Mouse (Mus musculus): ENCODE data around the gene Ift20. TPM values are rescaled to one million over a fixed set of nuclear protein-coding genes. Genes with fewer than 3 reads are reported as not detected.
A peak's percentile ranks its signal among the peaks of the same experiment; 100 is the strongest.

Ift20 gene
- polyA plus RNA-seq (2016; fragmentation: Nextera tagmentation; extraction: Ambion mirVana): 108 and 127 TPM in 2 replicates

GRCm38 (mm10) chr11:78536080-78536689, at the start of gene Ift20, which contains the start of gene Tnfaip1:
TSS of gene Ift20 (plus strand) at chr11:78536361.
TSS of gene Tnfaip1 (minus strand) at chr11:78536332.
- H3K27ac ChIP-seq: peak within 1 kb of the TSS; percentile 92
- under 1% methylated on average over 52 of the region's 52 CpGs for WGBS
- no peaks in the 10 kb centered on the region for H3K9me3 ChIP-seq (replicated peaks)
- peak within 1 kb of the TSS; percentile 80 for H3K4me3 ChIP-seq
- peak; percentile 97 for ATAC-seq (ENCODE audit: low FRiP score)
- peak within 1 kb of the TSS; percentile 89 for H3K9ac ChIP-seq
- H3K4me1 ChIP-seq: peaks cover 25% of the 10 kb centered on the region
- H3K4me2 ChIP-seq (replicated peaks): peak within 1 kb of the TSS; percentile 88
- no peaks in the 10 kb centered on the region for H3K27me3 ChIP-seq
- H3K36me3 ChIP-seq: peaks cover 29% of the 10 kb centered on the region

GRCm38 (mm10) chr11:78488168-78488567, 48.0 kb upstream of the Ift20 start:
- H3K4me1 ChIP-seq: peaks cover 9% of the 10 kb centered on the region
- no peak for ATAC-seq (ENCODE audit: low FRiP score)
- WGBS: 5% methylated on average over 8 of the region's 8 CpGs
- H3K27me3 ChIP-seq: peaks cover 61% of the 10 kb centered on the region
- peaks cover 18% of the 10 kb centered on the region for H3K36me3 ChIP-seq
- H3K27ac ChIP-seq: no peak overlapping the region
- no peak overlapping the region for H3K4me3 ChIP-seq
- H3K9ac ChIP-seq: no peak overlapping the region
- no peaks in the 10 kb centered on the region for H3K9me3 ChIP-seq (replicated peaks)
- H3K4me2 ChIP-seq (replicated peaks): no peak overlapping the region

GRCm38 (mm10) chr11:78490781-78491241, 45.4 kb upstream of the Ift20 start:
- H3K36me3 ChIP-seq: peaks cover 16% of the 10 kb centered on the region; the same call in 1 of the 2 replicates
- H3K4me3 ChIP-seq: peak overlapping the region; percentile 26
- H3K27me3 ChIP-seq: peaks cover 76% of the 10 kb centered on the region
- WGBS: 7% methylated on average over 48 of the region's 48 CpGs
- 0 out of 2 replicates have a peak overlapping the region, but pooled peaks have one; percentile 7 for H3K27ac ChIP-seq
- peak overlapping the region; percentile 53 for H3K9ac ChIP-seq
- H3K9me3 ChIP-seq (replicated peaks): no peaks in the 10 kb centered on the region
- ATAC-seq (ENCODE audit: low FRiP score): peak; percentile 68
- H3K4me2 ChIP-seq (replicated peaks): peak overlapping the region; percentile 54
- H3K4me1 ChIP-seq: peaks cover 16% of the 10 kb centered on the region

GRCm38 (mm10) chr11:78495904-78496303, 40.3 kb upstream of the Ift20 start:
- H3K4me3 ChIP-seq: peak overlapping the region; percentile 75
- WGBS: 9% methylated on average over 6 of the region's 6 CpGs
- H3K36me3 ChIP-seq: no peaks in the 10 kb centered on the region
- H3K27me3 ChIP-seq: peaks cover 51% of the 10 kb centered on the region
- no peaks in the 10 kb centered on the region for H3K9me3 ChIP-seq (replicated peaks)
- peak overlapping the region; percentile 92 for H3K4me2 ChIP-seq (replicated peaks)
- H3K9ac ChIP-seq: peak overlapping the region; percentile 89
- peaks cover 28% of the 10 kb centered on the region for H3K4me1 ChIP-seq
- no peak overlapping the region for H3K27ac ChIP-seq
- ATAC-seq (ENCODE audit: low FRiP score): no peak

GRCm38 (mm10) chr11:78497071-78497541, 39.1 kb upstream of the Ift20 start:
- H3K9me3 ChIP-seq (replicated peaks): no peaks in the 10 kb centered on the region
- H3K9ac ChIP-seq: peak overlapping the region; percentile 89
- H3K4me2 ChIP-seq (replicated peaks): peak overlapping the region; percentile 92
- H3K4me1 ChIP-seq: peaks cover 26% of the 10 kb centered on the region
- peak; percentile 80 for ATAC-seq (ENCODE audit: low FRiP score)
- no peaks in the 10 kb centered on the region for H3K36me3 ChIP-seq
- peaks cover 43% of the 10 kb centered on the region for H3K27me3 ChIP-seq
- under 1% methylated on average over 44 of the region's 44 CpGs for WGBS
- peak overlapping the region; percentile 95 for H3K27ac ChIP-seq
- peak overlapping the region; percentile 75 for H3K4me3 ChIP-seq

- 4% methylated on average over 36 of the region's 36 CpGs for WGBS
- peaks cover 26% of the 10 kb centered on the region for H3K4me1 ChIP-seq
- H3K27me3 ChIP-seq: peaks cover 43% of the 10 kb centered on the region
- no peaks in the 10 kb centered on the region for H3K36me3 ChIP-seq
- peak within 1 kb of the TSS; percentile 75 for H3K4me3 ChIP-seq
- H3K9me3 ChIP-seq (replicated peaks): no peaks in the 10 kb centered on the region
- peak within 1 kb of the TSS; percentile 92 for H3K4me2 ChIP-seq (replicated peaks)
- peak; percentile 96 for ATAC-seq (ENCODE audit: low FRiP score)
- H3K27ac ChIP-seq: peak within 1 kb of the TSS; percentile 95
- H3K9ac ChIP-seq: peak within 1 kb of the TSS; percentile 89
Measured at GRCm38 (mm10) chr11:78497544-78498522, 38.3 kb upstream of the Ift20 start, which contains the start of gene Sarm1. TSS of gene Sarm1 (minus strand) at chr11:78497754.

- Histone ChIP-seq H3K4me1 (peaks cover 26% of the 10 kb centered on the region), H3K36me3 (no peaks in the 10 kb centered on the region), H3K4me2 (replicated peaks) (peak within 1 kb of the TSS; percentile 92), H3K27ac (peak within 1 kb of the TSS; percentile 95), H3K9me3 (replicated peaks) (no peaks in the 10 kb centered on the region), H3K27me3 (peaks cover 43% of the 10 kb centered on the region), H3K4me3 (peak within 1 kb of the TSS; percentile 75), H3K9ac (peak within 1 kb of the TSS; percentile 59)
- ATAC-seq (ENCODE audit: low FRiP score): no peak
- WGBS: 35% methylated on average over 7 of the region's 7 CpGs
Measured at GRCm38 (mm10) chr11:78499004-78499403, 37.2 kb upstream of the Ift20 start, which contains the start of gene Vtn. TSS of gene Vtn (plus strand) at chr11:78499091.

- WGBS: 50% methylated on average over 16 of the region's 16 CpGs
- 0 out of 2 replicates have a peak overlapping the region, but pooled peaks have one; percentile 1 for H3K4me3 ChIP-seq
- H3K4me2 ChIP-seq (replicated peaks): no peak overlapping the region
- H3K27ac ChIP-seq: no peak overlapping the region
- H3K9ac ChIP-seq: no peak overlapping the region
- H3K4me1 ChIP-seq: peaks cover 26% of the 10 kb centered on the region
- no peaks in the 10 kb centered on the region for H3K9me3 ChIP-seq (replicated peaks)
- peaks cover 38% of the 10 kb centered on the region for H3K27me3 ChIP-seq
- ATAC-seq (ENCODE audit: low FRiP score): no peak
- no peaks in the 10 kb centered on the region for H3K36me3 ChIP-seq
Measured at GRCm38 (mm10) chr11:78499543-78499942, 36.6 kb upstream of the Ift20 start.

- 78% methylated on average over 9 of the region's 9 CpGs for WGBS
- H3K9ac ChIP-seq: 0 out of 2 replicates have a peak overlapping the region, but pooled peaks have one; percentile 4
- H3K4me2 ChIP-seq (replicated peaks): peak overlapping the region; percentile 3; the same call in 1 of the 2 replicates
- H3K9me3 ChIP-seq (replicated peaks): no peaks in the 10 kb centered on the region
- H3K27me3 ChIP-seq: peaks cover 28% of the 10 kb centered on the region
- no peak for ATAC-seq (ENCODE audit: low FRiP score)
- H3K4me1 ChIP-seq: peaks cover 20% of the 10 kb centered on the region
- no peak overlapping the region for H3K27ac ChIP-seq
- no peaks in the 10 kb centered on the region for H3K36me3 ChIP-seq
- no peak overlapping the region for H3K4me3 ChIP-seq
Measured at GRCm38 (mm10) chr11:78500623-78501202, 35.4 kb upstream of the Ift20 start.

- Histone ChIP-seq H3K9ac (no peak overlapping the region), H3K4me3 (no peak overlapping the region), H3K4me1 (peaks cover 12% of the 10 kb centered on the region), H3K27ac (no peak overlapping the region), H3K36me3 (peaks cover 6% of the 10 kb centered on the region), H3K27me3 (peaks cover 22% of the 10 kb centered on the region), H3K9me3 (replicated peaks) (no peaks in the 10 kb centered on the region), H3K4me2 (replicated peaks) (no peak overlapping the region)
- WGBS: 76% methylated on average over 20 of the region's 20 CpGs
- ATAC-seq (ENCODE audit: low FRiP score): no peak
Measured at GRCm38 (mm10) chr11:78501529-78501928, 34.6 kb upstream of the Ift20 start.

GRCm38 (mm10) chr11:78502909-78503650, 33.1 kb upstream of the Ift20 start, which contains the start of gene Sebox:
TSS of gene Sebox (plus strand) at chr11:78503447.
- no peak for ATAC-seq (ENCODE audit: low FRiP score)
- no peak within 1 kb of the TSS for H3K9ac ChIP-seq
- WGBS: 71% methylated on average over 7 of the region's 7 CpGs
- no peak within 1 kb of the TSS for H3K27ac ChIP-seq
- H3K27me3 ChIP-seq: peaks cover 22% of the 10 kb centered on the region
- peaks cover 4% of the 10 kb centered on the region for H3K4me1 ChIP-seq
- H3K9me3 ChIP-seq (replicated peaks): no peaks in the 10 kb centered on the region
- H3K4me2 ChIP-seq (replicated peaks): no peak within 1 kb of the TSS
- peaks cover 21% of the 10 kb centered on the region for H3K36me3 ChIP-seq
- no peak within 1 kb of the TSS for H3K4me3 ChIP-seq

All from hindbrain, embryonic 12.5 days (tissue).